Mouse (Mus musculus): ENCODE measurements around the gene Gcc1.

The Gcc1 gene

GRCm38 (mm10) chr6:28428290-28428689 is at the start of gene Gcc1:
TSS of gene Gcc1 (minus strand) at chr6:28428390.
- no peak for DNase-seq (ENCODE audit: low read depth)

DNA sequence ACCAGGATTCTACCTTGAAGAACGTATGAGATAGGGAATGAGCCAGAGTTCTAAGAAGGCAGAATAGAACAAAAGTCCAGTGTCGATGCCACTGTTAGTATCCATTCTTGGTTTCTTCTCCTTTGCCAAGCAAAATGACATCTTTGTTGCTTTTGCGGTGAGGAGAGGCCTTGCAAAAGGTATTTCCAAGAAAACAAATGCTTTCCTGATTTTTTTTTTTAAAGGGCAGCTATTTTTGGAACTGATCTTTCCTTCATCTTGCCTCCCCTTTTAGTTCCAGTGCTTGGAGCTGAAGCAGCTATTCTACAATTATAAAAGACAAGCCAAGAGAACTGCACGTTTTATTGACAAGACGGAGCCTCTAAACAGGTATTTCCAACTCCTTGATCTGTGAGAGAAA is 46.6 kb upstream of the Gcc1 start, which contains the start of gene Snd1:
Gene Snd1 (plus strand): TSS at position 301 of the 400 bp plus-strand sequence.
- DNase-seq (ENCODE audit: low read depth) = no peak

- peak; percentile 67 for DNase-seq (ENCODE audit: low read depth)
These were observed 46.0 kb upstream of the Gcc1 start for GRCm38 (mm10) chr6:28474211-28474610.

DNA sequence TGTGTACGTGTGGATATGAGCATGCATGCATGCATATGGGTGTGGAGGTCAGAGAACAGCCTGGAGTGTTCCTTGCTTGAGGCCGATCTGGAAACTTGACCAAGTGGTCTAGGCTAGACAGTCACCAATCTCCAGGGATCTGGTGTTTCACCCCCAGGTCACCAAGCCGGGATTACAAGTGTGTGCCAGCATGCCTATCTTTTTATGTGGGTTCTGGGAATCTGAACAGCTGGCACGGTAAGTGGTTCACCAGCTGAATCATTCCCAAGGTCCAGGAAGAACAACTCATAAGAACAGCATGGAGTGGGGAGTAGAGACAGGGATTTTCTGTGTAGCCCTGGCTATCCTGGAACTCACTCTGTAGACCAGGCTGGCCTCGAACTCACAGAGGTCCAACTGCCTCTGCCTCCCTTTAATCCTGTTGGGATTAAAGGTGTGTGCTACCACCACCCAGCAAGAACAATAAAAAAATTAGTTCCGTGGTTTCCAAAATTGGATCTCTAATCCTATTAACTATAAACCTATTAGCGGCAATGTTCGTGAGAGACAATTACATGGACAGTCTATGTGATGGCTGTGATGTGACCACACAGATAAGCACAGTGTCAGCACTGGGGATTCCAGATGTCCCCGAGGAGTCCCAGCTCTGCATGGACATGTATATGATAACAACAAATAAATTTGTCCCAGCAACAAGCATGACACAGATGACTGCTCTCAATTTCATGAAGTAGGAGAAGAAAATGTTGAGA is 43.3 kb upstream of the Gcc1 start:
- DNase-seq (ENCODE audit: low read depth) = peak; percentile 51

GRCm38 (mm10) chr6:28470621-28471020 is 42.4 kb upstream of the Gcc1 start:
- no peak for DNase-seq (ENCODE audit: low read depth)

DNA sequence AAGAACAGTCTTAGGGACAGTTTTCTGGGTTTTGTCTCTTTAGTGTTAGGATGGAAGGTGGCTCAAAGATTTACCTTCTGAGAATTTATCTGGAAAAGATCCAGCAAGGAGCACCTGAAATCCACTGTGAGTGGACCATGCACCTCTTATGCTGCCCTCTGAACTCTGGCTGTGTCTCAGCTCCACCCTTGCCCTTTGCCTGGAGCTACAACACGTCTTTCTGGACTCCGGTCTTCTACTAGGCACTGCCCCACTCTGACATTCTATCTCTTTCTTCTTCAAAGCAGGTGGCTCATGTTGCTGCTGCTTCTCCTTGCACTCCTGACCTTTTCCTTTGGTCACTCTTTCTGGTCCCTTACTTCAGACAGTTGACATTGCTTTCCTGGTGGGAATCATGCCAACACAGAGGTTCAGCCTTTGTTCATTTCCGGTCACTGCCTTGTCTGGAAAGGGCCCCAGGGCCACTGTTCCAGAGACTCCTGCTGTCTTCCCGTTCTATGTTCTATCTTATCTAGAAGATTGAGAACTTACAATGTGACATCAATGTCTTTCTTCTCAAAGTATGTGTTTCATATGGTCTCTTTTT is 41.9 kb upstream of the Gcc1 start:
- DNase-seq (ENCODE audit: low read depth) = no peak

DNA sequence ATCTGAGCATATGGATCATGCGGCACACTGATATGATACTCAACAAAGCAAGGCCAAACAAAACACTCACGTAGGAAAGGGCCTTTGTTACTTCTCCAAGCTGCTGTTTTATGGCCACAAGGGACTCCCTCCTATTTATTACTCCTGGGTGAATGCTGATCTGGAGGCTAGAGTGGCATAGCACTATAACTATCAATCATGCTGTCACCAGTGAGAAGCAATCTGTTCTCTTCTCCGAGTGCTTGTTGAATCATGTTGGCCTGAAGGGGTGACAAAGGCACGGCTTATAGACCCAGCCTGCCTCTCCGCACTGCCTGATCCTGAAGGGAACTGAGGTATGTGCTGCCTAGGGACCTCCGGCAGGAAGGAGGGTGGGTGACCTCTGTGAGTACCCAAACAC is 36.4 kb upstream of the Gcc1 start:
- DNase-seq (ENCODE audit: low read depth) = no peak

- DNase-seq (ENCODE audit: low read depth) = peak; percentile 60
These were observed 32.3 kb upstream of the Gcc1 start for GRCm38 (mm10) chr6:28460534-28460933.

GRCm38 (mm10) chr6:28459221-28459668 is 31.1 kb upstream of the Gcc1 start:
- no peak for DNase-seq (ENCODE audit: low read depth)

DNA sequence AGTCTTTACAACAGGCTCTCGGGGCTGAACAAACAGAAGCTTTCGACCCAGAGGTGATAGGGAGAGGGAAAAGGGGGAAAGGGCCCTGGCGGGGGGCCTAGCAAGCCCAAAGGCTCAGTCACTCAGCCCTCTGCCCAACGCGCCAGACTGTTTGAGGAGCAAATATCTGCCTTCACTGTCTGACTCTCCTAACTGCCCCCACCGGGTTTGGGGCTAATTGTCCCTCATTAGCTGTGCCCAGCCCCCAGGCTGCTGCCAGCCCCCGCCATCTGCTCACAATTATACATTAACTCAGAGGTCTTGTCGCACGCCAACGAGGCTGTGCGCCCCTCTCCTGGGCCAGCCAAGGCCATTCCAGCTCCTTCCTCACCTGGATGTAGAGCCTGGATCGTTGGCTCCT is 22.8 kb upstream of the Gcc1 start:
- no peak for DNase-seq (ENCODE audit: low read depth)

DNA sequence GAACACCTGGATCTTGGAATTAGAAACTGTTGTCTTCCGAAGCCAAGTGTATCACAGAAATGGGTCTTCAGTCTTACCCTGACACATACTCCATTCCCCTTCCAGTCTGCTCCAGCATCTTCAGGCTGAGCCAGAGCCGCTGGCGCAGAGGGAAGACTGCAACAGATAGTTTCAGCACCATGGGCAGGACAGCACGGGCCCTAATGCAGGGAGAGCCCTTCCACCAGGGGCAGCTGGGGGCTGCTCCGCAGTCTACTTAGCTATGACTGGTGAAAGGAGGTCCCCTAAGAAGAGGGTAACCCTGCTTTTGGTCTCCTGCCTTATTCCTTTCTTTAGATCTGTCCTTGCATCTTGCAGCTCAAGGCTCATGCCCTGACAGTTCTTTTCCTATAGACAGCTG is 22.3 kb upstream of the Gcc1 start:
- peak; percentile 49 for DNase-seq (ENCODE audit: low read depth)

DNA sequence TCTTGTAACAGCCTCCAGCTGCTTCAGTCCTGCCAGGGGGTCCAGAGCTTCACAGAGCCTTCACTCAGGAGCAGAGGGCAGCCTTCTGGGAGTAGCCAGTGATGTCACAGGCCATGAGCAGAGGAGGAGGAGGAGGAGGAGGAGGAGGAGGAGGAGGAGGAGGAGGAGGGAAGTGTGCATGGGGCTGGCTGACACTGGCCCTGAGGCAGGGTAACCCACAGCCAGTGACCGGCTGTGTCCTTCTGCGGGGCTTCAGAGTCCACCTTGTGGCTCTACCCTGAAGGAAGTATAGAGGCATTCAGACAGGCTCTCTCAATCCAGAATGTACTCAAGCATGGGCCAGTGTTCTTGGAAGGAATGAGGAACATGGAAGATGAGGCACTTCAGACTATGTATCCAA is 21.1 kb upstream of the Gcc1 start, which contains the start of gene Pax4:
Gene Pax4 (minus strand): TSS at position 101 of the 400 bp plus-strand sequence.
- DNase-seq (ENCODE audit: low read depth) = no peak

DNA sequence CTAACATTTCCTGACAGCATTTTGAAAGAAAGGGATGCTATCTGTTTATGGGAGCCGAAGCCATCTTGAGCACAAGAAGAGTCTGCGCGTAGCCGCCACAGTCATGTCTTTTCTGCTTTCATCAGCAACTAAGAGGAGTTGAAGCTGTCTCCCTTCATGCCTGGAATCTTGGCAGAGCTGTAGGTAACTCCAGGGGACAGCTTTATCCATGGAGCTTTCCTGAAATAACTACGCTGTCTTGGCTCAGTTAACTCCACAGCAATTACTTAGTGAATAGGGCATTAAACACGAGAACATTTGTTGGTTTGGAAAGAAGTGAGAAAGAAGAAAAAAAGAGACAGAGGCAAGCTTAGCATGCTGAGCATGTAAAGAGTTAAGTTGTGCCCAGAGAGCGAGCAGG is 19.7 kb upstream of the Gcc1 start:
- DNase-seq (ENCODE audit: low read depth) = no peak

DNA sequence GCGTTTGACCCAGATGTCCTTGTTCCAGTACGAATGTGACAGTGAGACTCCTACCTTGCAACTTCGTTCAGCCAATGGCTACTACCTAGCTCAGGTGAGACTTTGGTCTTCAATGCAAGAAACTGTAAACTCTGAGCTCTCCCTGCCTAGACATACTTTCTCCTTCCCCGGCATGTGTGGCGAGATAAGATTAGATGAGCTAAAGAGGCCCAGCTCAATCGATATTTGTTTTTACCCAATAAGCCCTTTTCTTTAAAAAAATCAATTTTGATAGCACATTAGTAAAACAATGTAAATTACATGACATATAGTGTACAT is 3.3 kb upstream of the Gcc1 start:
- no peak for DNase-seq (ENCODE audit: low read depth)

GRCm38 (mm10) chr6:28430795-28431537 is 2.8 kb upstream of the Gcc1 start:
- no peak for DNase-seq (ENCODE audit: low read depth)

- DNase-seq (ENCODE audit: low read depth) = no peak
These were observed 1.7 kb upstream of the Gcc1 start for GRCm38 (mm10) chr6:28429870-28430269.

GRCm38 (mm10) chr6:28427096-28427839 is 922 bp downstream of the Gcc1 start, which contains the start of gene Fscn3:
TSS of gene Fscn3 (plus strand) at chr6:28427789.
- DNase-seq (ENCODE audit: low read depth) = no peak

DNA sequence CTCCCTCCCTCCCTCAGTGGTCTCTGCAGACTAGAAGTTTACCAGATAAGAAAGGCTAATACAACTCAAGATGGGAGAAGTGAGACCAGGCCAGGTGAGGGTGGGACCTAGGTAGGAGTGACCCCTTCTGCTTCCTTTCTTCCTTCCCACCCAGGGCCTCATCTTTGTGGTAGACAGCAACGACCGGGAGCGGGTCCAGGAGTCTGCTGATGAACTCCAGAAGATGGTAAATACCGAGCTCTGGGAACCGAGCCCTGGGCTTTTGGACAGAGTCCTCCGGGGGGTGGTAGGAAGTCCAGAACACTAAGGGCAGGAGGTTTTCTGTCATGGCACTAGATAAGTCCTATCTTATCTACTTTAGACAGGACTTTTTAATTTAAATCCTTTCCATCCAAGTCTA is 3.2 kb downstream of the Gcc1 start:
- no peak for DNase-seq (ENCODE audit: low read depth)

- peak; percentile 86 for DNase-seq (ENCODE audit: low read depth)
These were observed 4.2 kb downstream of the Gcc1 start for GRCm38 (mm10) chr6:28423767-28424695.

DNA sequence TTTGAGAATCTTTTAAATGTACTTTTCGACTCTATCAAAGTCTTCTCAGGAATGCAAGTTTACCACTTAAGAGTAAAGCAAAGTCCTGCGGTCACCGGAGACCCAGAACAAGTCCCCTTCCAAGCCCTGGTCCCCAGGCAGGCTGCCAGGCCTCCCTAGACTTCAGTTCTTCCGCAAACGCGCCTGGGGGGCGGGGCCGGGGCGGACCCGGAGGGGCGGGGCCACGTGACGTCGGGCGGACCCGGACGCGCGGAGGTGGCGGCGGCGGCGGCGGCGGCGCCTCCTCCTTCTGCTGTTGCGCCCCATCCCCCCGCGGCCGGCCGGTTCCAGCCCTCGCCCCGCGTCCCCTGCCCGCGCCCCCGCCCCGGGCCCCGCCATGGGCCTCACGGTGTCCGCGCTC is 4.9 kb downstream of the Gcc1 start, which contains the start of gene Arf5:
Gene Arf5 (plus strand): TSS at position 248 of the 400 bp plus-strand sequence.
- peak; percentile 97 for DNase-seq (ENCODE audit: low read depth)
